Mouse (Mus musculus) erythroblast, adult 5-6 weeks (primary cell): ENCODE results near the gene Rnf19b. TPM values are rescaled to one million over a fixed set of nuclear protein-coding genes. Genes with fewer than 3 reads are reported as not detected.

ENCODE experiments used
- ATAC-seq: replicated peaks from 2 replicates; pipeline ENCODE4 v1.8.0; 2016; ENCODE audit warnings: moderate number of reproducible peaks, mild to moderate bottlenecking, moderate TSS enrichment, inconsistent platforms; ENCODE audit not compliant: poor library complexity, low FRiP score, severe bottlenecking
- total RNA-seq, 2 experiments: library from RNA; stranded (forward) in 1 of 2; stranded (reverse) in 1 of 2; fragments of 150-400 nt in 1 of 2; fragments of 200-764, 138-1000 nt in 1 of 2; gene quantifications; 2 replicates each; pipeline versions ENCODE4 v1.2.3 to v1.2.4; 2015 to 2017; ENCODE audit warnings: low replicate concordance in 2 of 2

Rnf19b gene
- 9.6 and 12.5 TPM in 2 replicates for total RNA-seq (2015; ENCODE audit: low replicate concordance)
- 19.2 and 30.5 TPM in 2 replicates for total RNA-seq (2017; ENCODE audit: low replicate concordance)

DNA sequence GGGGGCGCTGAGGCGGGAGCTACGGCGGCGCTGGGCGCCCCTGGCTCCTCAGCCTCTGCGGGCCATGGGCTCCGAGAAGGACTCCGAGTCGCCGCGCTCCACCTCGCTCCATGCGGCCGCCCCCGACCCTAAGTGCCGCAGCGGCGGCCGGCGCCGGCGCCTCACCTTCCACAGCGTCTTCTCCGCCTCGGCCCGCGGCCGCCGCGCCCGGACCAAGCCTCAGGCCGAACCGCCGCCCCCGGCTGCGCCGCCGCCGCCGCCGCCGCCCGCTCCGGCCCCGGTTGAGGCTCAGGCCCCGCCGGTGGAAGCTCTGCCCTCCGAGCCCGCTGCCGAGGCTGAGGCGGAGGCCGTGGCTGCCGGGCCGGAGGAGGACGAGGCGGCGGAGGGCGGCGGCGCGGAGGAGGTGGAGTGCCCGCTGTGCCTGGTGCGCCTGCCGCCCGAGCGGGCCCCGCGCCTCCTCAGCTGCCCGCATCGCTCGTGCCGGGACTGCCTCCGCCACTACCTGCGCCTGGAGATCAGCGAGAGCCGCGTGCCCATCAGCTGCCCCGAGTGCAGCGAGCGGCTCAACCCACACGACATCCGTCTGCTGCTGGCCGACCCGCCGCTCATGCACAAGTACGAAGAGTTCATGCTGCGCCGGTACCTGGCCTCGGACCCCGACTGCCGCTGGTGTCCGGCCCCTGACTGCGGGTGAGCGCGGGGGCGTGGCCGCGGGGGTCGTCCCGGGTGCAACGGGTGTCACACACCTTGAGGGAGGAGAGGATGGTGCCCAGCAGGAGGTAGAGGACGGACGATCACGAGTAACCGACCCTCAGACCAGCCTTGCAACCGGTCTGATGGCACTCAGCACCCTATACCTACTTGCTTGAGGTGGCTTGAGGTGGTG, at the start of gene Rnf19b:
Gene Rnf19b (plus strand): TSS at position 65 of the 886 bp plus-strand sequence.
- peak; percentile 53 for ATAC-seq

GRCm38 (mm10) chr4:129008672-129009071, 49.4 kb upstream of the Rnf19b start:
- no peak for ATAC-seq

DNA sequence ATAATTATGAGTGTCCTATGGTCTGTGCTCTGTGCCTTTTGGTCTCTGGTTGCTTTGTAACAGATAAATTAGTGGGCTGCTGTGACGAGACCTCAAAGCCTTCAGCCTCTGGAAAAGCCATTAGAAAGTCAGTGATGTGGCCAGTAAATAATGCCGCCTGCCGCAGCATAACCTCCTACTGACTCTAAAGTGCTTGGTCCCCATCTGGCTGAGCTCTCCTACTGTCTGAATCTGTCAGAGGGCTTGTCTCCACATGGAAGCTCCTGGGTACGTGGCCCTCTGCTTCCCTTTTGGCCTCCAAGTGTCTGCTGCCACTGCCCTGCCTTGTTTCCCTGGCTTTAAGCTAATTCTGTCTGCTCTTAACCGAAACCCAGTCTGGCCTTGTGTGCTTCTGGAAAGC, 48.5 kb upstream of the Rnf19b start:
- no peak for ATAC-seq

- no peak for ATAC-seq
These were observed 46.4 kb upstream of the Rnf19b start for GRCm38 (mm10) chr4:129011604-129012121.

GRCm38 (mm10) chr4:129013151-129013864, 44.8 kb upstream of the Rnf19b start:
- no peak for ATAC-seq

DNA sequence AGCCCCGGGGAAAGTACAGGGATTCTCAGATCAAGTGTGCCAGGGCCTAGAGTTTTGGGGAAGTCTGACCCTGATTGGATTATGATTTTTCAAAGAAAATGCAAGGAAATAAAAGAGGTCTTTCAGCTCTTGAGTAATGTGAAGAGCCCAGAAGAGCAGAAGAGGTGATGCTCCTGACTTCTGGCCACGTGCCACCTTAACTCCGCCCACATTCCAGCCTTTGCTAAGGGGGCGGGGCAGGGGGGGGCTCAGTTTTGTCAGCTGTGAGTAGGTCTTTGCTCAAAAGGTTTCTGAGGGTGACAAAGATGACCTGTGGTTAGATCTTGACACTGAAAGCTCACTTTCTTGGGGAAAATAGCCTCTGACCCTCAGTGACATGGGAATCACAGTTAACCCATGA, 41.7 kb upstream of the Rnf19b start:
- ATAC-seq = no peak

- ATAC-seq = no peak
These were observed 40.9 kb upstream of the Rnf19b start for GRCm38 (mm10) chr4:129017150-129017549.

DNA sequence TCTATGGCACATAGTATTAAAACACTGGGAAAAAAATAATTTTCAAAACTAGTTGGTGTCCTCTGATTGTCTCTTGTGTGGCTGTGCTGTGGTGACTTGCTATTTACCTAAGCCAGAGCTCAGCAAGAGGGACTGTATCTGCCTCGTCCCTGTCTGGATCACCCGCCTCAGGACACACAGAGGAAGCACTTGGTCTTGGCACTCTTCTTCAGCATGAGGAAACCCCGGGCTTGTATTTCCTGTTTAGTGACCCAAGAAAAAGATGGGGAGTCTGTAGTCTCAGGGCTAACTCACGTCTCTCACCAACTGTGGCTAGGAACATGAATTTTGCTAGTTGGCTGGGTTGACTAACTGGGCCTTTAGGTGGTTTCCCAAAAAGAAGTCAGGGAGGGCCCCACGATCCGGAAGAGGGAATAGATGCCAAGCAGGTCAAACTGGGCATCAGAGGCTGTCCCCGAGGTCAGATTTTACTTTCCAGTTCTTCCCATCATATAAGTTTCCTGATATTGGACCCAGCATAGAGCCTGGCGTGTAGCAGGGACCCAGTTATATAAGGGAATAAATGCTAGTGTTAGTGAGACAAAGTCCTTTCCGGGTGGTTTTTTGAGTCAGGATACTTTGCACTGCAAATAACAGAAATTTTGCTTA, 39.2 kb upstream of the Rnf19b start:
- no peak for ATAC-seq

DNA sequence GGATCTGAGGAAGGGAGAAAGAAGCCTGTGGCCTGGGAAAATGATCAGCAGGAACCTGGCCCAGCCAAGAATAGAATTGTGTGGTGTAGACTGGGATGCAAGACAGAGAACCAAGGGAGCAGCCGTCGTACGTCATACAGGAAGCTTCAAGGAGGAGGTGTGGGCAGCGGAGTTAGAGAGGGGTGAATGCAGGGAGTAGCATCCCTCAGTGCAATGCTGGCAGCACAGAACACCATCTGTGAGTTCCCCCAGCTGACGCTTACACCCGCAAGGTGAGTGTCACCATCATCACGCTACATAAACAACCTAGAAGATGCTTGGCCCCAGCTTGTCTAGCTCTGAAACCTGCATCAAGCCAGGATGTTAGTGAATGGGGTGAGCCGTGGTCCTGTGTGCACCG, 38.3 kb upstream of the Rnf19b start:
- ATAC-seq = no peak

DNA sequence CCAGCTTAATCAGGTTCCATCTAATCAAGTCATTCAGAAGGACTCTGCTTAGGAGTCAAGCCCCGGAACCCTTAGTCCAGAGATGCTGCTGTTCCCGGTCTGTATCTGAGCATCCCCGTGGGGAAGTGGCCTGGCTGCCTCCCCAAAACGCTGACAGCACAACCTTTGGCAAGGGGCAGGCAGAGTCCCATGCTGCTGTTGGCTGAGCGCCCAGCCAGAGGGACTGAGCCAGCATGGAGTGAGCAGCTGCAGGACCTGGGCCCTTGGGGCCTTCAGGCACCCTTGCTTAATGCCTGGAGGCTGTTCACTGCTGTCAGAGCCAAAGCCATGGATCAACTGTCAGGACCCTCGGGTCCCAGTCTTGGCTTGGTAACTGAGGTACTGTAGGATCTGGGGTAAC, 37.6 kb upstream of the Rnf19b start:
- ATAC-seq = no peak

DNA sequence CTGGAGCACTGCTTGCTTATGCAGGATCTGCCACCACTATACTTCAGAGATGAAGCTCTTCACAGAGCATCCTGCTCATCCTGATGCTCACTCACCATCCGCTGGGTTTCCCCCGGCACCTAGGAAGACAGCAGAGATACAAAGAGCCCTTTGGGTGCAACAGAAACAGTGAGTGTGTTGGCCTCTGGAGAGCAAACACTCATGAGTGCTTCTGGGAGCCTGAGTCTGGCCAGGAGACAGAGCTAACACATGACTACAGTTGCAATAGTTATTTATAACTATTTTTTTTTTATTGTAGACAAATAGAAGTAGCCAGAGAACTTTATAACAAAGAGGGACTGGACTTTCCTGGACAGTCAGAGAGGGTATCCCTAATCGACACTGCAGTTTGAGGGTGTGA, 36.6 kb upstream of the Rnf19b start:
- ATAC-seq = no peak

- no peak for ATAC-seq
These were observed 36.2 kb upstream of the Rnf19b start for GRCm38 (mm10) chr4:129021886-129022285.

DNA sequence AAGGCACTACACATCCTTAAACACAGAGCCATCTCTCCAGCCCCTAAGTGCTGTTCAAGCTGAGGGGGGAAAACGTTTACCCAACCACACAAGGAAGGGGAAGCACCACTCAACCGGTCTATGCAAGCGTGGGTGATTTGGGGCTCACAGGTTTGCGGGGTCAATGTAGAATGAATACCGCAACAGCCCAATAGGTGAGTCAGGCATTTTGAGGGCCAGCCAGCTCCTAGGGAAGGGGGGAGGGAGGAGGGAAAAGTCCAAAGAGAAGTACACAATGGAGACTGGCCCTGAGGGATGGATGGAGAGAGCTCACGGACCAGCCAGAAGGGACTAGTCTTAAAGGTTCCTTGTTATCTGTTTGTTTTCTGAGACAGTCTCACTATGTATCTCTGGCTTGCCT, 34.2 kb upstream of the Rnf19b start:
- ATAC-seq = no peak

GRCm38 (mm10) chr4:129024775-129025174, 33.3 kb upstream of the Rnf19b start:
- ATAC-seq = peak; percentile 88

DNA sequence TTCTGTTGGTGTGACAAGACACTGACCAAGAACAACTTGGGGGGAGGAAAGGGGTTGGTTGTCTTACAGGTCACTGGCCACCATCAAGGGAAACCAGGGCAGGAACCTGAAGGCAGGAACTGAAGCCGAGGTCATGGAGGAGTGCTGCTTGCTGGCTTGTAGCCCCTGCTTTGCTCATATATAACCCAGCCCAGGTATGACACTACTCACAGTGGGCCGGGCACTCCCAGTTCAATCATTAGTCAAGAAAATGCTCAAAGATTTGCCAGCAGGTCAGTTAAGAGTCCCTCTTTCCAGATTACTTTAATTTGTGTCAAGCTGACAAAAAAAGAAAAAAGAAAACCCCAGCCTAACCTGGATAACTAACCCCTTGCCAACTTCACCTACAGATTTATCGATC, 32.4 kb upstream of the Rnf19b start:
- ATAC-seq = no peak

GRCm38 (mm10) chr4:129030746-129031145, 27.3 kb upstream of the Rnf19b start:
- no peak for ATAC-seq

GRCm38 (mm10) chr4:129031408-129031965, 26.6 kb upstream of the Rnf19b start:
- ATAC-seq = no peak

DNA sequence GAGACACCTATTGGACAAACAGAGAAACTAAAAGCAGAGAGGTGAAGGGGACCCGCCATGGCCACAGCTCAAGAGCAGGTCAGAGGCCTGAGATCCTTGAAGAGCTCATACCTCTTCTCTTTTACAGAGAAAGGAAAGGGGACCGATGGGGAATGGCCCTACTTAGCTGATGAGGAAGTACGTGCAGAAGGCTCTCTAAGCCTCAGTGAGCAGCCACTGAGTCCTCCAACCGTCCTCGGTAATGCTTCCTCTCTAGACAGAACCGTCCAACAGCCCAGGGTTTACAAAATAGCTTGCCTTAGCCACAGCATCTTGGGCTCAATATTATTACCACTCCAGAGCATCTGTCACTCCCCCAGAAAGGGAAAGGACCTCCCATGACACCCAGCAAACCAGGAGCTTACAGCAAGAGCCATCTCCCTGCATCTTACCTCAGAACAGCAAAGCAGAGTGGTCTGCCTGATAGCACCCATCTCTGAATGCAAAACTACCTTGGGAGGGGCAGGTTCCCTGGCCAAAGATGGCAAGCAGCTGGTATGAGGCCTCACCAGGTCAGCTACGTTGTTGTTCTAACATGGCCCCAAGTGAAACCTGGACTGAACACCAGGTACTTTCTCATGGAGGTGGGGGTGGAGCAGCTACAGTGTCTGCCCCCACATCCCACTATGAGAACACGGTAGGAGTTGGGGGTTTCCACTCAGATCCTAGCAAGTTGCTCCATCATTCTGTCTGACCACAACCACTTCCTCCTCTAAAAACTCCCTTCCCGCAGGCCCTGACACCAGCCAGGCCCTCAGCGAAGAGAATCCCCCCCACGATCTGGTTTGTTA, 25.7 kb upstream of the Rnf19b start:
- no peak for ATAC-seq
